11 mouse cellular contexts compared by ENCODE assay signal in genomic region chr17:45582715-45583355, GRCm38 (mm10). TPM values are rescaled to one million over a fixed set of nuclear protein-coding genes. Genes with fewer than 3 reads are reported as not detected.
DNase-seq lines count a peak whose midpoint lies in the region; ATAC-seq and TF ChIP-seq lines count a peak whose summit lies in the region.
"Had no signal": no experiment of that assay in that cellular context is flagged by ENCODE, and none has a peak within 500 bp of the region (broad histone marks: within the 10 kb centered on the region; RNA-seq: fewer than 3 reads in every experiment).

No protein-coding gene starts in this region.

- H3K9ac ChIP-seq in heart, adult 2 months (ENCODE audit: low read depth, low read length) = no peak overlapping the region
- H3K9ac ChIP-seq: embryonic facial prominence, embryonic 12.5 days; midbrain, embryonic 12.5 days had no signal

- DNase-seq in heart, adult 2 months = peak in 1 of 2 experiments; percentile 25
- DNase-seq in heart, postnatal 4 days = no peak
- peak; percentile 49 for DNase-seq in thymus, adult 2 months
- no peak for DNase-seq in thymus, adult 18-20 months
- DNase-seq in liver = peak; percentile 63
- no peak for DNase-seq in layer of hippocampus, adult 8-10 months (ENCODE audit: low spot score in 2 of 2)
- no peak for DNase-seq in retina, embryonic 14.5 days (ENCODE audit: low spot score)
- DNase-seq: right cerebral cortex, adult 18-20 months had no signal

- no peak overlapping the region for H3K4me3 ChIP-seq in heart, adult 2 months
- no peak overlapping the region for H3K4me3 ChIP-seq in thymus, adult 2 months (ENCODE audit: control insufficient read depth, insufficient read depth, low read length)
- H3K4me3 ChIP-seq: embryonic facial prominence, embryonic 12.5 days; midbrain, embryonic 12.5 days had no signal

- H3K36me3 ChIP-seq in heart, adult 2 months (ENCODE audit: control insufficient read depth, insufficient read depth, low read length) = peaks cover 11% of the 10 kb centered on the region; the same call in 1 of the 2 replicates
- H3K36me3 ChIP-seq in thymus, adult 2 months (ENCODE audit: control insufficient read depth, insufficient read depth, low read length) = peaks cover 7% of the 10 kb centered on the region; the same call in 1 of the 2 replicates

- intact Hi-C loops in heart, adult 2 months (cut with DNase I) = loop anchor here (5.0 to 10.0 kb wide), 3 partner anchors 134 to 572 kb away; partner anchors contain the start of gene Mad2l1bp

- no peak for TF ChIP-seq POLR2A in heart, adult 2 months (IDR thresholded peaks at IDR 0.05; ENCODE audit: insufficient read depth, low read depth, low read length)
- TF ChIP-seq POLR2A in thymus, adult 2 months (IDR thresholded peaks at IDR 0.05; ENCODE audit: control insufficient read depth, extremely low read depth, insufficient read depth, low read length, poor library complexity) = no peak

- H3K27ac ChIP-seq in heart, adult 2 months = peak overlapping the region; percentile 90; the same call in 1 of the 2 replicates
- no peak overlapping the region for H3K27ac ChIP-seq in thymus, adult 2 months (ENCODE audit: control insufficient read depth, insufficient read depth, low read length)
- H3K27ac ChIP-seq: embryonic facial prominence, embryonic 12.5 days; midbrain, embryonic 12.5 days had no signal

- peak; percentile 74 for TF ChIP-seq CTCF in heart, adult 2 months (IDR thresholded peaks at IDR 0.05)
- TF ChIP-seq CTCF in thymus, adult 2 months (IDR thresholded peaks at IDR 0.05; ENCODE audit: borderline replicate concordance, control insufficient read depth, extremely low read depth, insufficient read depth, low read length, poor library complexity) = peak; percentile 48; the same call in 1 of the 2 replicates

- H3K27me3 ChIP-seq in heart, adult 2 months (ENCODE audit: control insufficient read depth, insufficient read depth, low read length) = no peaks in the 10 kb centered on the region
- no peaks in the 10 kb centered on the region for H3K27me3 ChIP-seq in thymus, adult 2 months (ENCODE audit: control insufficient read depth, insufficient read depth, low read length)
- H3K27me3 ChIP-seq: embryonic facial prominence, embryonic 12.5 days; midbrain, embryonic 12.5 days had no signal

- H3K79me2 ChIP-seq in heart, adult 2 months (replicated peaks; ENCODE audit: control insufficient read depth, insufficient read depth, low read length) = no peaks in the 10 kb centered on the region

- TF ChIP-seq EP300 in heart, adult 2 months (IDR thresholded peaks at IDR 0.05; ENCODE audit: insufficient read depth, low read depth, low read length) = no peak

- WGBS in heart, adult 2 months = 52% methylated on average over 6 of the region's 6 CpGs
- WGBS in thymus, adult 2 months = 39% methylated on average over 6 of the region's 6 CpGs

- ATAC-seq in megakaryocyte progenitor cell, adult 5-6 weeks (replicated peaks; ENCODE audit: poor library complexity) = no peak

- peaks cover 29% of the 10 kb centered on the region for H3K4me1 ChIP-seq in heart, adult 2 months (ENCODE audit: control insufficient read depth, insufficient read depth, low read length)
- peaks cover 12% of the 10 kb centered on the region for H3K4me1 ChIP-seq in thymus, adult 2 months (replicated peaks; ENCODE audit: control insufficient read depth, insufficient read depth, low read length)

RNA-seq across cellular contexts. Expression of gene Hsp90ab1, which starts 9.8 kb away (rescaled TPM):
- total RNA-seq in heart, adult 2 months (2021) = 1,000 to 10,000 TPM; 1,183 to 1,319 TPM
- 464 and 736 TPM in 2 replicates for polyA plus RNA-seq in heart, adult 2 months (2012; rRNA removed)
- total RNA-seq in heart, postnatal 4 days (2021) = 1,000 to 10,000 TPM; 1,093 to 1,133 TPM
- polyA plus RNA-seq in thymus, adult 2 months (2012; rRNA removed) = 455 and 506 TPM in 2 replicates
- 1,239 and 1,324 TPM in 2 replicates for total RNA-seq in megakaryocyte progenitor cell, adult 5-6 weeks (2015)
- 2,380 and 2,713 TPM in 2 replicates for total RNA-seq in megakaryocyte progenitor cell, adult 5-6 weeks (2017)
- total RNA-seq in layer of hippocampus, adult 8-10 months (2022) = 1,000 to 10,000 TPM; 1,566 to 2,023 (median 1,742) TPM

RNA-seq across cellular contexts. Expression of gene Slc29a1, which starts 16.6 kb away (rescaled TPM):
- 10 to 100 TPM; 80.3 to 84.6 TPM for total RNA-seq in heart, adult 2 months (2021)
- polyA plus RNA-seq in heart, adult 2 months (2012; rRNA removed) = 160 and 184 TPM in 2 replicates
- 10 to 100 TPM; 77.9 to 96.2 TPM for total RNA-seq in heart, postnatal 4 days (2021)
- 358 and 385 TPM in 2 replicates for polyA plus RNA-seq in thymus, adult 2 months (2012; rRNA removed)
- 43.5 and 67.7 TPM in 2 replicates for total RNA-seq in megakaryocyte progenitor cell, adult 5-6 weeks (2015)
- total RNA-seq in megakaryocyte progenitor cell, adult 5-6 weeks (2017) = 64.1 and 64.3 TPM in 2 replicates
- total RNA-seq in layer of hippocampus, adult 8-10 months (2022) = 10 to 100 TPM; 19.4 to 26.3 (median 21.0) TPM

RNA-seq across cellular contexts. Expression of gene Mymx, which starts 19.1 kb away (rescaled TPM):
- not detected for total RNA-seq in heart, adult 2 months (2021)
- polyA plus RNA-seq in heart, adult 2 months (2012; rRNA removed) = not detected in 2 replicates
- not detected for total RNA-seq in heart, postnatal 4 days (2021)
- 0.61 and 1.3 TPM in 2 replicates for polyA plus RNA-seq in thymus, adult 2 months (2012; rRNA removed)
- not detected in 2 replicates for total RNA-seq in megakaryocyte progenitor cell, adult 5-6 weeks (2015)
- total RNA-seq in megakaryocyte progenitor cell, adult 5-6 weeks (2017) = not detected in 2 replicates
- not detected for total RNA-seq in layer of hippocampus, adult 8-10 months (2022)
- polyA plus RNA-seq: midbrain, embryonic 12.5 days had no signal

RNA-seq across cellular contexts. Expression of gene Slc35b2, which starts 19.2 kb away (rescaled TPM):
- 10 to 100 TPM; 23.4 to 24.0 TPM for total RNA-seq in heart, adult 2 months (2021)
- polyA plus RNA-seq in heart, adult 2 months (2012; rRNA removed) = 45.1 and 49.2 TPM in 2 replicates
- 10 to 100 TPM; 37.3 to 39.2 TPM for total RNA-seq in heart, postnatal 4 days (2021)
- polyA plus RNA-seq in thymus, adult 2 months (2012; rRNA removed) = 135 and 137 TPM in 2 replicates
- total RNA-seq in megakaryocyte progenitor cell, adult 5-6 weeks (2015) = 80.2 and 85.9 TPM in 2 replicates
- total RNA-seq in megakaryocyte progenitor cell, adult 5-6 weeks (2017) = 84.9 and 120 TPM in 2 replicates
- total RNA-seq in layer of hippocampus, adult 8-10 months (2022) = 10 to 100 TPM; 26.6 to 35.6 (median 30.3) TPM

RNA-seq across cellular contexts. Expression of gene Nfkbie, which starts 27.3 kb away (rescaled TPM):
- total RNA-seq in heart, adult 2 months (2021) = 1 to 10 TPM; 1.1 TPM
- 1.6 and 2.2 TPM in 2 replicates for polyA plus RNA-seq in heart, adult 2 months (2012; rRNA removed)
- total RNA-seq in heart, postnatal 4 days (2021) = 1 to 10 TPM; 1.5 to 1.9 TPM
- polyA plus RNA-seq in thymus, adult 2 months (2012; rRNA removed) = 64.5 and 77.4 TPM in 2 replicates
- total RNA-seq in megakaryocyte progenitor cell, adult 5-6 weeks (2015) = 5.7 and 7.0 TPM in 2 replicates
- 5.1 and 9.5 TPM in 2 replicates for total RNA-seq in megakaryocyte progenitor cell, adult 5-6 weeks (2017)
- 1 to 10 TPM; 2.3 to 3.3 (median 2.7) TPM for total RNA-seq in layer of hippocampus, adult 8-10 months (2022)

Comparison
In these comparisons a context has a peak if more than half of its experiments do, and no peak if none do; other contexts are left out.
1. DNase-seq: peak in thymus, adult 2 months (single experiment) and liver (single experiment); none in heart, postnatal 4 days (single experiment), thymus, adult 18-20 months (0 of 2), layer of hippocampus, adult 8-10 months (0 of 2) and retina, embryonic 14.5 days (single experiment).